Mouse (Mus musculus) stomach, embryonic 16.5 days (tissue): ENCODE data around the gene Osbpl7. TPM values are rescaled to one million over a fixed set of nuclear protein-coding genes. Genes with fewer than 3 reads are reported as not detected.

Experiments
- ATAC-seq: fragments of 200-750 bp; cut with Nextera tagmentation; 2 replicates; pipeline ENCODE4 v1.8.0; 2017; ENCODE audit warnings: moderate number of reproducible peaks, moderate TSS enrichment; ENCODE audit not compliant: insufficient read depth, low FRiP score
- H3K27ac ChIP-seq: fragments of 300-500 bp; sonication (generic); 2 replicates; pipeline ENCODE4 v1.5.1; 2014; ENCODE audit warnings: low read length
- H3K27me3 ChIP-seq: fragments of 300-500 bp; sonication (generic); 2 replicates; pipeline ENCODE4 v1.6.1; 2014; ENCODE audit warnings: low read length, control low read depth, mixed read lengths; ENCODE audit not compliant: control insufficient read depth, insufficient read depth
- H3K36me3 ChIP-seq: fragments of 300-500 bp; sonication (generic); 2 replicates; pipeline ENCODE4 v1.6.1; 2014; ENCODE audit warnings: low read length; ENCODE audit not compliant: control insufficient read depth, insufficient read depth
- H3K4me1 ChIP-seq: fragments of 300-500 bp; sonication (generic); 2 replicates; pipeline ENCODE4 v1.6.1; 2014; ENCODE audit warnings: low read length, control low read depth, mixed read lengths; ENCODE audit not compliant: control insufficient read depth, insufficient read depth
- H3K4me2 ChIP-seq: fragments of 300-500 bp; sonication (generic); 2 replicates; pipeline ENCODE4 v1.6.1; 2014; ENCODE audit warnings: low read depth, low read length, mixed read lengths
- H3K4me3 ChIP-seq: fragments of 300-500 bp; sonication (generic); replicated peaks from 2 replicates; pipeline ENCODE4 v1.5.1; 2014; ENCODE audit warnings: mild to moderate bottlenecking, low read length
- H3K9ac ChIP-seq: fragments of 300-500 bp; sonication (generic); 2 replicates; pipeline ENCODE4 v1.6.1; 2014; ENCODE audit warnings: low read length
- H3K9me3 ChIP-seq: fragments of 300-500 bp; sonication (generic); replicated peaks from 2 replicates; pipeline ENCODE4 v1.6.1; 2016; ENCODE audit warnings: low read length, control low read depth; ENCODE audit not compliant: control insufficient read depth
- WGBS: fragments of 180-500 bp; shearing (Covaris S2); extraction: QIAGEN DNeasy Blood & Tissue Kit; methylation state at CpG from one replicate; pipeline ENCODE4 v1.1.7; 2014; 5-methylcytosine and 5-hydroxymethylcytosine counted together
- polyA plus RNA-seq: library from polyadenylated mRNA; unstranded; fragments of >200 nt; fragmentation: Nextera tagmentation; extraction: Ambion mirVana; gene quantifications from 2 replicates; pipeline ENCODE4 v1.2.1, GENCODE M21; 2015

Gene Osbpl7
- polyA plus RNA-seq, 1 experiment from 2014 or later: 10.5 TPM

GRCm38 (mm10) chr11:97032499-97032898 lies 17.9 kb upstream of the Osbpl7 start:
- no peaks in the 10 kb centered on the region for H3K9me3 ChIP-seq
- no peak overlapping the region for H3K27ac ChIP-seq
- ATAC-seq: no peak
- H3K9ac ChIP-seq: no peak overlapping the region
- H3K27me3 ChIP-seq: no peaks in the 10 kb centered on the region
- H3K4me1 ChIP-seq: peaks cover 6% of the 10 kb centered on the region
- WGBS: 97% methylated on average over 4 of the region's 4 CpGs
- H3K4me2 ChIP-seq: no peak overlapping the region
- no peaks in the 10 kb centered on the region for H3K36me3 ChIP-seq
- no peak overlapping the region for H3K4me3 ChIP-seq

- H3K4me3 ChIP-seq: no peak overlapping the region
- ATAC-seq: no peak
- WGBS: 92% methylated on average over 4 of the region's 4 CpGs
Measured at GRCm38 (mm10) chr11:97033781-97034180, 16.6 kb upstream of the Osbpl7 start.

GRCm38 (mm10) chr11:97036141-97036540 lies 14.3 kb upstream of the Osbpl7 start:
- 76% methylated on average over 5 of the region's 5 CpGs for WGBS
- Histone ChIP-seq H3K27me3 (no peaks in the 10 kb centered on the region), H3K4me1 (0 out of 2 replicates have a peak, but pooled peaks cover 2% of the 10 kb centered on the region), H3K27ac (no peak overlapping the region), H3K4me2 (no peak overlapping the region), H3K4me3 (no peak overlapping the region), H3K9ac (no peak overlapping the region), H3K9me3 (no peaks in the 10 kb centered on the region), H3K36me3 (no peaks in the 10 kb centered on the region)
- ATAC-seq: no peak

More at GRCm38 (mm10) chr11:97033781-97034180, 16.6 kb upstream of the Osbpl7 start:
- no peak overlapping the region for H3K9ac ChIP-seq
- H3K4me1 ChIP-seq: peaks cover 6% of the 10 kb centered on the region
- H3K27me3 ChIP-seq: no peaks in the 10 kb centered on the region
- H3K27ac ChIP-seq: no peak overlapping the region
- no peaks in the 10 kb centered on the region for H3K36me3 ChIP-seq
- no peaks in the 10 kb centered on the region for H3K9me3 ChIP-seq
- H3K4me2 ChIP-seq: no peak overlapping the region

- H3K36me3 ChIP-seq: no peaks in the 10 kb centered on the region
- ATAC-seq: no peak
- H3K4me3 ChIP-seq: no peak overlapping the region
- no peak overlapping the region for H3K9ac ChIP-seq
- no peak overlapping the region for H3K27ac ChIP-seq
- H3K27me3 ChIP-seq: no peaks in the 10 kb centered on the region
- no peaks in the 10 kb centered on the region for H3K9me3 ChIP-seq
- no peak overlapping the region for H3K4me2 ChIP-seq
- peaks cover 10% of the 10 kb centered on the region for H3K4me1 ChIP-seq
- WGBS: 56% methylated on average over 7 of the region's 7 CpGs
Measured at GRCm38 (mm10) chr11:97038881-97039280, 11.5 kb upstream of the Osbpl7 start.

GRCm38 (mm10) chr11:97040301-97041021 lies 10.0 kb upstream of the Osbpl7 start:
- H3K27me3 ChIP-seq: no peaks in the 10 kb centered on the region
- peaks cover 10% of the 10 kb centered on the region for H3K4me1 ChIP-seq
- no peak overlapping the region for H3K27ac ChIP-seq
- H3K9ac ChIP-seq: peak overlapping the region; percentile 64
- peak overlapping the region; percentile 76 for H3K4me3 ChIP-seq
- 41% methylated on average over 12 of the region's 12 CpGs for WGBS
- ATAC-seq: no peak
- peak overlapping the region; percentile 98 for H3K4me2 ChIP-seq
- peaks cover 4% of the 10 kb centered on the region; the same call in 1 of the 2 replicates for H3K36me3 ChIP-seq
- no peaks in the 10 kb centered on the region for H3K9me3 ChIP-seq

GRCm38 (mm10) chr11:97041022-97041899 lies 9.2 kb upstream of the Osbpl7 start, which contains the start of the genes Lrrc46 and Mrpl10:
TSS of gene Lrrc46 (minus strand) at chr11:97041407.
TSS of gene Mrpl10 (plus strand) at chr11:97041560.
- Histone ChIP-seq H3K27ac (peak within 1 kb of the TSS; percentile 68), H3K9ac (peak within 1 kb of the TSS; percentile 86), H3K4me1 (peaks cover 10% of the 10 kb centered on the region), H3K4me2 (peak within 1 kb of the TSS; percentile 98), H3K27me3 (no peaks in the 10 kb centered on the region), H3K4me3 (peak within 1 kb of the TSS; percentile 76), H3K9me3 (no peaks in the 10 kb centered on the region), H3K36me3 (peaks cover 9% of the 10 kb centered on the region; the same call in 1 of the 2 replicates)
- ATAC-seq: peak; percentile 88
- WGBS: under 1% methylated on average over 48 of the region's 48 CpGs

GRCm38 (mm10) chr11:97044902-97045301 lies 5.5 kb upstream of the Osbpl7 start:
- Histone ChIP-seq H3K27ac (no peak overlapping the region), H3K9me3 (no peaks in the 10 kb centered on the region), H3K4me3 (no peak overlapping the region), H3K9ac (no peak overlapping the region), H3K4me1 (peaks cover 10% of the 10 kb centered on the region), H3K27me3 (no peaks in the 10 kb centered on the region), H3K36me3 (peaks cover 9% of the 10 kb centered on the region; the same call in 1 of the 2 replicates), H3K4me2 (no peak overlapping the region)
- no peak for ATAC-seq
- WGBS: 93% methylated on average over 8 of the region's 8 CpGs

- Histone ChIP-seq H3K9ac (no peak overlapping the region), H3K36me3 (peaks cover 9% of the 10 kb centered on the region; the same call in 1 of the 2 replicates), H3K4me2 (no peak overlapping the region), H3K27ac (no peak overlapping the region), H3K9me3 (no peaks in the 10 kb centered on the region), H3K4me1 (peaks cover 13% of the 10 kb centered on the region), H3K4me3 (no peak overlapping the region), H3K27me3 (no peaks in the 10 kb centered on the region)
- WGBS: 77% methylated on average over 7 of the region's 7 CpGs
- no peak for ATAC-seq
Measured at GRCm38 (mm10) chr11:97045861-97046260, 4.6 kb upstream of the Osbpl7 start.
